Mouse (Mus musculus) CH12.LX (cell line): ENCODE data around the gene Ift74. TPM values are rescaled to one million over a fixed set of nuclear protein-coding genes. Genes with fewer than 3 reads are reported as not detected.
"Not testable (repeated sequence)": the region's sequence is repeated elsewhere in the genome, so short reads cannot be mapped to it uniquely, and the experiment has no call there.

ENCODE experiments used
- DNase-seq: peaks from one replicate; pipeline ENCODE4 v3.0.0-alpha.2; 2013; ENCODE audit errors: extremely low read depth
- H3K27ac ChIP-seq: 2 replicates; pipeline ENCODE4 v1.5.1; 2012; ENCODE audit warnings: low read depth, mild to moderate bottlenecking, control low read depth, moderate library complexity; ENCODE audit not compliant: insufficient read depth
- H3K27me3 ChIP-seq: replicated peaks from 2 replicates; pipeline ENCODE3; 2012; ENCODE audit warnings: inconsistent platforms
- H3K36me3 ChIP-seq, 2 experiments: replicated peaks in 1 of 2; 2 replicates each; pipeline versions ENCODE3 to v1.6.1; 2012; ENCODE audit warnings: inconsistent platforms in 1 of 2, low read length in 1 of 2, mild to moderate bottlenecking in 1 of 2, mixed read lengths in 1 of 2, moderate library complexity in 1 of 2; ENCODE audit not compliant: control insufficient read depth in 1 of 2, insufficient read depth in 1 of 2
- H3K4me1 ChIP-seq, 2 experiments: 2 replicates each; pipeline ENCODE4 v1.6.1; 2012; ENCODE audit warnings: inconsistent platforms in 1 of 2, moderate library complexity in 1 of 2; ENCODE audit not compliant: insufficient read depth in 2 of 2, control insufficient read depth in 1 of 2
- H3K4me2 ChIP-seq: 2 replicates; pipeline ENCODE4 v1.6.1; 2012; ENCODE audit warnings: low read depth, mild to moderate bottlenecking, control low read depth; ENCODE audit not compliant: poor library complexity, insufficient read depth, severe bottlenecking
- H3K4me3 ChIP-seq, 3 experiments: fragments of 150-350 bp in 1 of 3; sonication (generic) in 1 of 3; replicated peaks in 1 of 3; 2 replicates each; pipeline versions ENCODE3 to v1.5.1; 2011 to 2012; ENCODE audit warnings: low read depth in 2 of 3, low read length in 2 of 3, mild to moderate bottlenecking in 2 of 3, moderate library complexity in 2 of 3, control low read depth in 1 of 3, improper control_type of control experiment in 1 of 3, inconsistent platforms in 1 of 3, mixed read lengths in 1 of 3; ENCODE audit not compliant: poor library complexity in 1 of 3
- H3K79me2 ChIP-seq: replicated peaks from 2 replicates; pipeline ENCODE4 v1.6.1; 2012; ENCODE audit warnings: mild to moderate bottlenecking, moderate library complexity; ENCODE audit not compliant: control insufficient read depth, poor library complexity, insufficient read depth, severe bottlenecking; ENCODE audit errors: extremely low read depth
- H3K9ac ChIP-seq: 2 replicates; pipeline ENCODE4 v1.6.1; 2012; ENCODE audit warnings: low read depth, mild to moderate bottlenecking, control low read depth, moderate library complexity; ENCODE audit not compliant: insufficient read depth
- H3K9me3 ChIP-seq: replicated peaks from 2 replicates; pipeline ENCODE3; 2012; ENCODE audit warnings: low read length, inconsistent platforms, mixed read lengths
- BHLHE40 ChIP-seq: IDR thresholded peaks from 2 replicates; pipeline ENCODE4 v1.6.1; 2011; ENCODE audit warnings: mild to moderate bottlenecking, low read depth, low read length, improper control_type of control experiment
- CHD1 ChIP-seq: IDR thresholded peaks from 2 replicates; pipeline ENCODE4 v1.6.1; 2012; ENCODE audit warnings: low read depth, low read length, improper control_type of control experiment, inconsistent platforms
- CHD2 ChIP-seq: IDR thresholded peaks from 2 replicates; pipeline ENCODE4 v1.6.1; 2011; ENCODE audit warnings: low read length, improper control_type of control experiment
- E2F4 ChIP-seq: IDR thresholded peaks from 2 replicates; pipeline ENCODE4 v1.6.1; 2011; ENCODE audit warnings: low read depth, low read length, improper control_type of control experiment; ENCODE audit not compliant: insufficient replicate concordance
- ELF1 ChIP-seq: IDR thresholded peaks from 2 replicates; pipeline ENCODE4 v1.6.1; 2014; ENCODE audit warnings: low read depth, mild to moderate bottlenecking, inconsistent platforms, low read length, improper control_type of control experiment
- EP300 ChIP-seq: IDR thresholded peaks from 2 replicates; pipeline ENCODE4 v1.6.1; 2011; ENCODE audit warnings: low read length, improper control_type of control experiment
- ETS1 ChIP-seq: conservative IDR thresholded peaks from 2 replicates; pipeline ENCODE4 v1.6.1; 2012; ENCODE audit warnings: low read depth, mild to moderate bottlenecking, inconsistent platforms, low read length, improper control_type of control experiment, moderate library complexity
- GABPA ChIP-seq: IDR thresholded peaks from 2 replicates; pipeline ENCODE4 v1.6.1; 2012; ENCODE audit warnings: low read depth, low read length, improper control_type of control experiment, inconsistent platforms; ENCODE audit not compliant: insufficient replicate concordance
- HCFC1 ChIP-seq: IDR thresholded peaks from 2 replicates; pipeline ENCODE4 v1.6.1; 2012; ENCODE audit warnings: low read depth, mild to moderate bottlenecking, inconsistent platforms, low read length, improper control_type of control experiment
- IRF4 ChIP-seq: IDR thresholded peaks from 2 replicates; pipeline ENCODE4 v1.6.1; 2014; ENCODE audit warnings: low read depth, mild to moderate bottlenecking, inconsistent platforms, low read length, improper control_type of control experiment
- KAT2A ChIP-seq: IDR thresholded peaks from 2 replicates; pipeline ENCODE4 v1.6.1; 2012; ENCODE audit warnings: low read length, improper control_type of control experiment, inconsistent platforms; ENCODE audit not compliant: insufficient replicate concordance
- MAFK ChIP-seq: IDR thresholded peaks from 2 replicates; pipeline ENCODE4 v1.6.1; 2011; ENCODE audit warnings: low read length, improper control_type of control experiment; ENCODE audit not compliant: insufficient replicate concordance
- MAX ChIP-seq: IDR thresholded peaks from 2 replicates; pipeline ENCODE4 v1.6.1; 2011; ENCODE audit warnings: low read length, improper control_type of control experiment
- MEF2A ChIP-seq: IDR thresholded peaks from 2 replicates; pipeline ENCODE4 v1.6.1; 2014; ENCODE audit warnings: low read depth, mild to moderate bottlenecking, inconsistent platforms, low read length, improper control_type of control experiment, borderline replicate concordance
- PAX5 ChIP-seq: IDR thresholded peaks from 2 replicates; pipeline ENCODE4 v1.6.1; 2012; ENCODE audit warnings: low read length, inconsistent platforms, mixed read lengths
- POLR2A ChIP-seq: IDR thresholded peaks from 2 replicates; pipeline ENCODE4 v1.6.1; 2011; ENCODE audit warnings: low read depth, mild to moderate bottlenecking, improper control_type of control experiment, low read length
- POLR2AphosphoS2 ChIP-seq: IDR thresholded peaks from 2 replicates; pipeline ENCODE4 v1.6.1; 2011; ENCODE audit warnings: low read depth, low read length, improper control_type of control experiment
- TBP ChIP-seq: conservative IDR thresholded peaks from 2 replicates; pipeline ENCODE4 v1.6.1; 2011; ENCODE audit warnings: low read depth, low read length, improper control_type of control experiment
- TCF12 ChIP-seq: IDR thresholded peaks from 2 replicates; pipeline ENCODE4 v1.6.1; 2014; ENCODE audit warnings: low read depth, mild to moderate bottlenecking, inconsistent platforms, low read length, improper control_type of control experiment
- UBTF ChIP-seq: IDR thresholded peaks from 2 replicates; pipeline ENCODE4 v1.6.1; 2012; ENCODE audit warnings: low read depth, mild to moderate bottlenecking, inconsistent platforms, low read length, improper control_type of control experiment, moderate library complexity
- USF1 ChIP-seq: IDR thresholded peaks from 2 replicates; pipeline ENCODE4 v1.6.1; 2014; ENCODE audit warnings: low read depth, mild to moderate bottlenecking, inconsistent platforms, low read length, improper control_type of control experiment
- USF2 ChIP-seq: conservative IDR thresholded peaks from 2 replicates; pipeline ENCODE4 v1.6.1; 2011; ENCODE audit warnings: low read depth, low read length, improper control_type of control experiment
- ZC3H11A ChIP-seq: IDR thresholded peaks from 2 replicates; pipeline ENCODE4 v1.6.1; 2012; ENCODE audit warnings: low read depth, mild to moderate bottlenecking, inconsistent platforms, low read length, improper control_type of control experiment
- ZNF384 ChIP-seq: IDR thresholded peaks from 2 replicates; pipeline ENCODE4 v1.6.1; 2012; ENCODE audit warnings: low read depth, low read length, improper control_type of control experiment, inconsistent platforms
- dilution Hi-C: fragments of 300-500 bp; cut with MboI; formaldehyde crosslinking; loops from 2 replicates; pipeline ENCODE4 v1.14.3; 2020; ENCODE audit warnings: low sequenced_read_pairs; ENCODE audit not compliant: extremely low pct_unique_long_range_greater_than_20kb, extremely low pct_ligation_motif_present
- in situ Hi-C: fragments of 300-500 bp; cut with MboI; formaldehyde crosslinking; loops from 3 replicates; pipeline ENCODE4 v1.14.3; 2019; ENCODE audit warnings: low sequenced_read_pairs, low pct_ligation_motif_present, low pct_unique_long_range_greater_than_20kb, mixed read lengths
- polyA plus RNA-seq: library from polyadenylated mRNA; unstranded; fragments of >175 nt; gene quantifications from 2 replicates; pipeline ENCODE4 v1.2.1, GENCODE M21; 2012; ENCODE audit warnings: low read depth; ENCODE audit not compliant: insufficient read length
- total RNA-seq, 2 experiments: library from RNA; depleted of rRNA; stranded (reverse); fragments of 300-350 nt in 1 of 2; fragments of >200 nt in 1 of 2; gene quantifications; 2 replicates each; pipeline ENCODE4 v1.2.3; 2012 to 2014

Gene Ift74
- total and polyA plus RNA-seq, 3 experiments: 5.9 to 15.0 (median 12.5) TPM

DNA sequence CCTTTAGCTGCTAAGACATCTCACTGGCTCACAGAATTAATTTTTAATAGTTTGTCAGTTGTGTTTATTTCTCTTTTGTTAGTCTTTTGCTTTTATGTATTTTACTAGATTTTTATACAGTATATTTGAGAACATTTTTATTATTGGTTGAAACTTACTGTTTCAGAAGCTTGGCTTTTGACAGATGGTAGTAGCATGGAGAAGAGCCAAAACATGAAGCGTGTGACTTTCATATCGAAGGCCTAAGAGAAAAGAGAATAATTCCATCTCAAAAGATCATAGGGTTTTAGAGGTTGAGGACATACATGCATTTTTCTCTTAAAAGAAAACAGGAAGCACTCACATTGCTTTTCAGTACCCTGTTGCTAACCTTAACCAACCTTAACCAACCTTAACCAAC is 28.9 kb downstream of the Ift74 start:
- H3K9me3 ChIP-seq: no peaks in the 10 kb centered on the region
- in situ Hi-C loops: no loop called here
- no peak overlapping the region for H3K9ac ChIP-seq
- dilution Hi-C loops: no loop called here
- DNase-seq: no peak
- TF ChIP-seq CHD2: no peak
- no peak for TF ChIP-seq ELF1
- no peak for TF ChIP-seq BHLHE40
- TF ChIP-seq POLR2A: no peak
- no peak for TF ChIP-seq TCF12
- no peak for TF ChIP-seq UBTF
- TF ChIP-seq PAX5: no peak
- no peak for TF ChIP-seq KAT2A
- no peak for TF ChIP-seq USF1
- no peak for TF ChIP-seq HCFC1
- no peak for TF ChIP-seq IRF4
- H3K27ac ChIP-seq: no peak overlapping the region
- no peak overlapping the region for H3K4me3 ChIP-seq
- no peak overlapping the region for H3K4me2 ChIP-seq
- no peaks in the 10 kb centered on the region for H3K79me2 ChIP-seq
- no peaks in the 10 kb centered on the region for H3K36me3 ChIP-seq
- H3K27me3 ChIP-seq: no peaks in the 10 kb centered on the region
- H3K4me1 ChIP-seq: no peaks in the 10 kb centered on the region

- TF ChIP-seq MEF2A: no peak
- TF ChIP-seq ETS1: no peak
- TF ChIP-seq E2F4: no peak
- no peak for TF ChIP-seq POLR2A
- TF ChIP-seq ELF1: no peak
- no peak for TF ChIP-seq ZC3H11A
- TF ChIP-seq POLR2AphosphoS2: no peak
- TF ChIP-seq TCF12: no peak
- TF ChIP-seq ZNF384: no peak
- TF ChIP-seq TBP: no peak
- TF ChIP-seq PAX5: no peak
- TF ChIP-seq IRF4: no peak
- no peak for TF ChIP-seq CHD1
- TF ChIP-seq EP300: no peak
- TF ChIP-seq GABPA: no peak
- no peak for TF ChIP-seq USF2
- TF ChIP-seq MAFK: no peak
- no peak for TF ChIP-seq USF1
- TF ChIP-seq MAX: no peak
- Histone ChIP-seq H3K4me2 (no peak within 1 kb of the TSS), H3K9me3 (no peaks in the 10 kb centered on the region), H3K4me3 (no peak within 1 kb of the TSS), H3K9ac (no peak within 1 kb of the TSS), H3K27me3 (no peaks in the 10 kb centered on the region), H3K79me2 (no peaks in the 10 kb centered on the region), H3K36me3 (no peaks in the 10 kb centered on the region), H3K27ac (no peak within 1 kb of the TSS), H3K4me1 (no peaks in the 10 kb centered on the region)
- in situ Hi-C loops (no loop called here), dilution Hi-C loops (no loop called here)
- DNase-seq: no peak
Measured at GRCm38 (mm10) chr4:94649920-94650319, 35.6 kb downstream of the Ift74 start, which contains the start of gene Lrrc19. Gene Lrrc19, minus strand, starts transcription at chr4:94650144.

GRCm38 (mm10) chr4:94650426-94651175 is 36.3 kb downstream of the Ift74 start:
- H3K9me3 ChIP-seq, H3K27me3 ChIP-seq, H3K36me3 ChIP-seq, H3K9ac ChIP-seq, H3K4me2 ChIP-seq, H3K79me2 ChIP-seq, H3K27ac ChIP-seq, dilution Hi-C loops, in situ Hi-C loops, H3K4me1 ChIP-seq, DNase-seq, H3K4me3 ChIP-seq: not testable (repeated sequence)
